Mouse (Mus musculus) layer of hippocampus, adult 9-11 months (tissue): ENCODE data around the gene Catsper3.

Experiments
- DNase-seq: peaks from one replicate; pipeline ENCODE4 v3.0.0; 2022

The Catsper3 gene

DNA sequence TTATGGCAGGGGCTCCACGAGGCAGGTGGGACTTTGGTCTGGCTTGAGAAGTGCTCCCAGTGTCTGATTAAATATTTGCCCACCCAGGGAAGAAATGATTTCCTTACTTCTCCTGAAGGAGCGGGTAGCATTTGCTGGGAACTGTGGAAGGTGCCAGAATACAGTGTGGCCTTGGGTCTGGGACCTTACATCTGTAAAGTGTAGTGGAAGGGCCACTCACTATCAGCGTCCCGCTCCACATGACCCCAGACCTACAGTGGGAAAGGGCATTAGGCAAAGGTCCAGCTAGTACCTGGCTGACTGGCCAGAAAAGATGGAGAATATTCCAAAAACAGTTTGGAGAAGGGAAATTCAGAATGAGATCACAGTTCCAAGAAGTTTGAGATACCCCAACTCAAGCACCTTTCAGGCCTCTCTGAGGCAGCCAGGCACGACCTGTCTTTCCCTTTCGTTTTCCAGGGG is 43.3 kb downstream of the Catsper3 start:
- DNase-seq: no peak

DNA sequence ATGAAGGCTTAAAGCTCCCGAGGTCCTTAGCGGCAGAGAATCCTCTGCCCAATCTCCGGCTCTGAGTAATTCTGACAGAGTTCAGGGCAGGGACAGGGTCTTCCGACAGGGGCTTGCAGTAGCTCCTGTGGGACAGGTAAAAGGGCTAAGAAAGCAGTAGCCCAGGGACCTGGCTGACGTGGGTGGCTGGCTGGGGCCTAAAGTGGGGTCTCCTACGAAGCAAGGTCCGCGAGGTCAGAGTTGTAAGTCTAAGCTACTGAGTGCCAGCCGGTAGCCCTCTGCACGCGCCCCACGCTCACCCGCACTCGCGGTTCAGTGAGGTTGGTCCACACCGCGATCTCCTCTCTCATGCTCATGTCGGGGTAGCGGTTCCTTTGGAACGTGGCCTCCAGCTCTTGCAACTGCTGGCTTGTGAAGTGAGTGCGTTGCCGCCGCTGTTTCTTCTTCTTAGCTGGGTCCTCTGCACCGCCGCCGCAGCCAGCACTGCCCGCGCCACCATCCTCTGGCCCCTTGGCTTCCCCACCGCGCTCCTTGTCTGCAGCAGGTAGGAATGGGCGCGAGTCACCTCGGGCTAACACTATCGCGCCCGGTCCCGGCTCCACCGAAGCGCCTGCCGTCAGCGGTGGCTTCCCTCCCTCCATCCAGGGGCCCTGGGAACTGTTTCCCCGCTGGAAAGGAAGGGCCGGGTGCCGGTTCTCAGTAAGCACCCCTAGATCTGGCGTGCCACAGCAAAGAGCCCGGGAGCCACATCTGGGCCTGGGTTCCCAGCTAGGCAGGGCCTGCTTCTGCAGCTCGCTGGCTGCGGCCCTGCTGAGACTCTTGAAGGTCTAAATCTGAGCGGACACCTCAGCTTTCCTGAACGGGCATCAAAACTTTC is 44.0 kb downstream of the Catsper3 start:
- DNase-seq: no peak

DNA sequence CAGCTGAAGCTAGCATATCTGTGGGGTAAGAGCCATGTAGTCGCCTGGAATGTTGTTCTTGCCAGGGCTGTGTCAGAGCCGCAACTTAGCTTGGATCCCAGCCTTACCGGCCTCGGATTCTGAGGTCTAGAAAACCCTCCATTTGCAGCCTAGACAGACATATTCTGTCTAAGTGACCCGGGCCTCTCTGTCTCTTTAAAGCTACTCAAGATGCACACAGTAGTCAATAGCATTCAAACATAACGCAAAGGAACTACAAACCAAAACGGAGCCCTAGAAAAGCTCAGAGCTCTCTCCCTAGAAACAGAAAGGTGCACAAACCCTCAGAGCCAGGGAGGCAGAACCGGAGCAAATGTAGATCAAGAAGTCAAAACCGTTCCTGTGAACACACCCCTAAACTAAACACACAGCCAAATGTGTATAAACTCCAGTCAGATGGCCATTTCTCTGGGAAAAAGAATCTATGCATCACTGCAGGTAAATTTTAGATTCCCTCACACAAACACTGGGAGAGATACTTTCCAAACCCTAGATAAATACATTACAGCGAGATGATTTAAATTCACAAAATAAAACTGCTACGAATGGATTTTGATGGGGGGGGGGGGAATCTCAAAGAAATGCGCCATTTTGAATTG is 44.8 kb downstream of the Catsper3 start:
- no peak for DNase-seq

DNA sequence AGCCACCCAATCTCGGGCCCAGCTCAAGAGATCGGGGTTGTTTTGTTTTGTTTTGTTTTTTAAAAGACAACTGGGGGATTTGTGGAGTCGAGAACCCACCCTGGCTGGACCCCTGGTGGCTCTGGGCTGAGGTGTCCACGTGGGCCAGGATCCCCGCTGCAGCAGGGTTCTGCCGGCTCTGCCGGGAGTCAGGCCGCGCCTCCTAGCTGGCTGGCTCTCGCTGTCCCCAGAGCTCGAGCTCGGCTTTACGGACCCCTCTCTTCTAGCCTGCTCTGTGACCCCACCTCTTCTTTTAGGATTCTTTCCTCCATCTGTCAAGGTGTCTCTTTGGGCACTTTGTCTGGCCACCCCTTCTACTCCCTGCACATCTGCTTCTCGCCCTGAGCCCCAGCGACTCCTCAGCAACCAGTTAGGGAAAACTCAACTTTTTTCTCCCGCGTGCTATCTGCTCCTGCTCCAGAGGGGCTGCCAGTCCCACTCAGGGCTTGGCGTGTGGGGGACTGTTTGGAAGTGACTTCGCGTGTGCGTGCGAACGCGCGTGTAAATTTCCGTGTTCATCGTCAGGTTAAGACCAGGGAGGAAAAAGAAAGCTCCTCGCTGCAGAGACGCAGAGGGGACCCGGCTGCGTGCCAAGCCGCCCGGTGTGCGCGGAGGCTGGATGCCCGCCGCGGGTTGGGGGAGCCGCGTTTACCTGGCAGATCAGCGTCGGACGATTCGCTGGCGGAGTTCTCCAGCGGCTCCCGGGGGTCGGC is 45.9 kb downstream of the Catsper3 start:
- DNase-seq: no peak

DNA sequence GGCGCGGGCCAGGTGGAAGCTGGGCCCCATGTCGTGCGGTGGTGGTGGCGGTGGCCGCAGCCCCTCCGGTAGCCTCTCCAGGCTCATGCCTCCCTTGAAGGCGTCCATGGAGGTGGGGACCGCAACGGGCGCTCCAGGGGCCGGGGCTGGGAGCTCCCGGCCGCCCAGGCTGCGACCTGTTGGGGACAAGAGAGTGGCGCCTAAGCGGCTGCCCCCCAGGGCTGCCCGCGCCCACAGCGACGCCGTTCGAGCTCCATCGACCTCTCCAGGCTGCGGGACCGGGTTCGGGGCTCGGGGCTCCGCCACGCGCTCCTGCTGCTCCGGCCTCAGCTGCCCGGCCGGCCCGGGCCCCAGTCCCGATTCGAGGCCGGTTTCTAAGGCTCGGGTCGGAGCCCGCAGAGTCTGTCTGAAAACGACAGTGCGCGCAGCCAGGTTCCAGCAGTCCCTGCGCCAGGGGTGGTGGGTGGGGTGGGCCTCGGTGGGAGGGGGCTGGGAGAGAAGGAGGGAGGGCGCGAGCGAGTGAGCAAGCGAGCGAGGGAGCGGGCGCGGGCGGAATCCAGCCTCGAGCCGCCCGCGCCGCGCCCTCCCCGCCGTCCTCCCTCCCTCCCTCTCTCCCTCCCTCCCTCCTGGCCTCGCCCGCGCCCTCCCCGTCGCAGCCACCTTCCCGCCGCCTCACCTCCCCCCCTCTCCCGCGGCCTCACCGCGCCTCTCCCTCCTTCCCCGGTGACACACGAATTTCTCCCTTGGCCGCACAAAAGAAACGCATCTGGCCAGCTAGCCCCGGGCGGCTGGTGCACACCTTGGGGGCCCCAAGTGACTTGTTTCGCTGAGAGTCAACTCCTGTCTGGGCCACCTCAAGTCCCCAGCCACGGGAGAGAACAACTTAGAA is 46.7 kb downstream of the Catsper3 start:
- DNase-seq: no peak

DNA sequence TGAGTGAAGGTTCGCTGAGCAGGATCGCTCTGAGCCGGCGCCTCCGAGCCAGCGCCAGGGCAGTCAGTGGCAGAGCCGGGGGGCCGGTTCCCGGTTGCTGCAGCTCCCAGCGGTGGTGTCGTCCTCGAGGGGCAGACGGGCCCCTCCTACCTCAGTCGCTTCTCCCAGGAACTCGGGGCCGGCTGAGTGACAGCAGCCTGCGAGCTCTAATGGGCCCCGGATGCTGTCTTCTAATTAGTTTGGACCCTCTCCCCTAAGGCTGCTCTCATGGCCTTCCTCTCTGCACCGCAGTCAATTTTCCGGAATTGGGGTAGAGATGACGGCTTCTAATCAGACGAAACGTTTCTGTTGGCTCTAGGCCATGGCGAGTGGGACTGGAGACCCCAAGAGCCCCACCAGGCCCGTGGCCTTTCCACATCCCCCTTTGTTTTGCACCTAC is 47.4 kb downstream of the Catsper3 start:
- DNase-seq: no peak

DNA sequence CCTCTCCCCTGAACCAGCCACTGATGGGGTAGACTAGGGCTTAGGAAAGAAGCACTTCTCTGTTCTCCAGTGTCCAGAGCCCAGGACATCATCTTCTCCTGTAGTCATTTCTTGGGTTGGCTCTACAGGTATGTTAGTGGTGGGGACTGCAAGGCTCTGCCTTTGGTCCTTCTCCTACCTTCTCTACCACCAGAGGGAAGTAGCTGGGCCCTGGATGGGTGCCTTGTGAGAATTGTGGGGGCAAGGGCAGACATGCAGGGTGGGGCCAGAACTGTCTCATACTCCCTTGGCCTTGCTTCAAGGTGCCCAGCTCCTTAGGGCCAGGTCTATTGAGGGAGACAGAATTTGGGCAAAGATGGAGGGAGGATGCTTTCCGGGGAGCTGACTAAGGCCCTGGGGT is 48.2 kb downstream of the Catsper3 start:
- DNase-seq: no peak

DNA sequence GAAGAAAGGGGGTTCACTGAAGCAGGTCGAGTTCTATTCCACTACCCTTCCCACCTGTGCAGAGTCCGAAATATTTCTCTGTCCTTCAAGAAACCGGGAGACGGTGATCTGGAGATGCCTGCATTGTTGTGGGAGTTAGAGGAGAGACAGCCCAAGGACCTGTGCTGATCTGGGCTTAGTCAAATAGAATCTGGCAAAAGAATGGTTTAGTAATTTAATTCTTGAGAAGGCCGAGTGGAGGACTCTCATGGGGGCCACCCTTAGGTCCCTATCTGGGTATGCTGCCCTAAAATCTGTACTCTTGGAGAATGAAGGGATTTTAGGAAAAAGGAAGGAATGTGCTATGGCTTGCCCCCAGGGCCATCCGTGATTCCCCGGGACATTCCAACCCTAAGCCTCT is 49.6 kb downstream of the Catsper3 start:
- no peak for DNase-seq

DNA sequence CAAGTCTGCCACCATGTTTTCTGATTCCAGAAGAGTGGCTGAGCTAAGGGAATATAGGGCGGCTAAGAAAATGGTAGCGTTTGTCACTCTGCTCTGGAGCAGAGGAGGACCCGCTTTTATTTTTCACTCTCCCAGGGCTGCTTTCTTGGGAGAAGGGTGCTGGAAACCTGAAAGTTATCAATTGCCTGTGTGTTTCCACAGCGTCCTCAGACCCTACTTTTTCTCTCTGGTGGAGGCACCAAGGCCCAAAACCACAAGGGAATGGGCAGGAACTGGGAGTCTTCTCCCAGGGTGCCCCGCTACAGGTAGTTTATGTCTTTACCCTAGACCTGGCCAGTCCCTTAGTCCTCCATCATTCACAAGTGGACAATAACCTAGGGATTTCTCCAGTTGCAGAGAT is 50.3 kb downstream of the Catsper3 start:
- no peak for DNase-seq

DNA sequence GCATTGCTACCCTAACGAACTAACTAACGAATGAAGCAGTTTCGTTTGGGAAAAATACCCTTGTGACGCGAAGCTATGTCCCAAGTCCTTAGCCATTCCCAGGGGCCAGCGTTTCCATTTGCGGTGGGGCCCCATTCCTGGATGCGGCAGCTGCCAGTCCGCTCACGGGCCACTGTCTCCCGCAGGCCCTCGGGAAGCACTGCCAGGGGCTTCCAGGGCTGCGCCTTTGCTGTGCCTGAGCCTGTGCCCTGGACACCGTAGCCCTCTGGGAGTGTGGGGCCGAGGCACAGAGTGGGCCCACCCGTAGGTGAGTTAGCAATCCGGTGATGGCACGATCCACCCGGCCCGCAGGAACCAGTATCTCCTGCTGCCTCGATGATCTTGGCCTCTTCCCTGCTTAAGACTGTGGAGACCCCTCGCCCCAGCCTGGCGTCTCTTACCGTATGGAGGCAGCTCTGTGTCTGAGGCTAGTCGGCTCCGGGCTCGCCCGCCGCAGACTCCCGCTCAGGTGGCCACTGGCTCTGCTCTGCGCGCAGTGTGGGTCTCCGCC is 51.3 kb downstream of the Catsper3 start:
- no peak for DNase-seq

DNA sequence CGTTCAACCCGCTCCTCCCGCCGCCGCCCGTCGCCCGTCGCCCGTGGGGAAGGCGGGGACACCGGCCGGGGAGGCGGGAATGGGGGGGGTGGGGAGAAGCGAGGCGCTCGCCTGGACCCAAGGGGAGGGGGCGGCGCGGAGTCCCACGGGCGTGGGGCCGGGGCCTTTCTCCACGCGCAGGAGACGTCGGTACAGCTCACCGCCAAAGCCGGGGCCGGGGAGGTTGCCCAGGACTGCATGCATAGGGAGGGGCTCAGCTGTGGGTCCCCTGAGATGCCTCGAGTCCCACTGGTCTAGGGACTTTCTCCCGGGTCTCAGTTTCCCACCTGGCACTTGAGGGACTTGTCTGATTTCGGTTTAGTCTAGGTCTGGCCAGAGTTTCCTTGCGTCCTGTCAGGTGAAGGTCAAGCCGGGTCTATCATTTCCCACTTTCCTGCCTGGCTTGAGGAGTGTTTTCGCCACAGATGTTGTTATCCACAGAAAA is 51.8 kb downstream of the Catsper3 start, which contains the start of gene Pitx1:
Gene Pitx1, minus strand, starts transcription at position 51 of the 484 bp plus-strand sequence.
- no peak for DNase-seq

DNA sequence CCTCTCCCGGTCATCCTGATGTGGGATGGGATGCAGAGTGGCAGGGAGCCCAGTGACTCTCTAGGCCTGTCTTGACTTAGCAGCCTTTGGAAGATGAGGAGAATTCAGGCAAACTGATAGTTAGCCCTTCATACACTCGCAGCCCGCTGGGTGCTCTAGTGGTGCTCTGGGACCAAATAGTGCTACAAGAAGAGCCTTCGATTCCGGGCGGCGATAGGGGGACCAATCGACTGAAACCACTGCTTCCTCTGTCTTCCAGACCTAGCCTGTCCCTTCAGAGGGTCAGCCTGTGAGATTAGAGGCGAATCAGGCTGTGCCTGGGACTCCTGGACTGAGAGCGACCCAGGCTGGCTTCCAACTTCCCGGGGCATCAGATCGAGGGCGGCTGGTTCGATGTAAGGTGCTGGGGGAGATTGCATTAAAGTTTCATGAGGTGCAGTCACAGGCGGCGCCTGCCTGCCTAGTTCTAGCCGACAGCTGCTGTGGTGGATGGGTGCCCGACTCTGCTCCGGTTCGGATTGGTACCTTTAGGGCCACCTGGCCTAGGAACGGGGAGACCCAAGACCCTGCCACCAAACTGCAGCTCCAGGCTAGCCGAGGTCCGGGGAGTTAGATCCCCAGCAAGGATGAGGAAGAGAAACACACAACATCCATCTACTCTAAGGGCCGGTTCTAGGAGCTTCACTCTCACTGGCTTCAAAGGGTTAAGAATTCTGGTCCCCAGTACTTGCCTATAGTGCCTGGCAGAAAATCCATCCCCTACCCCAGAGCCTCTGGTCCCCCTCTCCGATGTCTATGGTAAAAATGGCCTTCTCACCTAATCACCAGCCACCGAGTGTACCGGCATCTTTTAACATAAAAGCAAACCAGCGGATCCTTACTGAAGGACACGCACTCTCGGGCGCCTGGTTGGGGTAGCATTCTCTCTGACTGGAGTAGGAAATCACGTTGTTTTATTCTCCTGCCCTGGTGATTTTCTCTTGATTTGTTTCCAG is 52.7 kb downstream of the Catsper3 start:
- DNase-seq: no peak

DNA sequence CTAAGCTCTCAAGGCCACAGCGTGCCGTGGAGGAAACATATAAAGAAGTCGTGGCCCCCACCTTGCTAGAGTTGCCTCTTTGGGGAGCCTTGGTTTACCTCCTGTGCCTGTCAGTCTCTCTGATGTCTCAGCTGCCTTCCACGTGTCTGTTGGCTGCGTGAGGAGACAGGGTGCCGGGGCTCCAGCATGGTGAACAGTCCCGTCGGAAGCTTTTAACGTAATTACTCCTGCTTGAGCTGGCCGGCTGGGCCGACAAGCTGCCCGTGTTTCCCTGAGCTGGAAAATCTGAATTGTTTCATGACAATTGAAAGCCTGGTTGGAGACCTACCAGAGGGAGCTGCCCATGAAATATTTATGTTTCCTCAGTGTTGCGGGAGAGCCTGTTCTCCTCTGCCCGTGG is 55.9 kb downstream of the Catsper3 start:
- no peak for DNase-seq

DNA sequence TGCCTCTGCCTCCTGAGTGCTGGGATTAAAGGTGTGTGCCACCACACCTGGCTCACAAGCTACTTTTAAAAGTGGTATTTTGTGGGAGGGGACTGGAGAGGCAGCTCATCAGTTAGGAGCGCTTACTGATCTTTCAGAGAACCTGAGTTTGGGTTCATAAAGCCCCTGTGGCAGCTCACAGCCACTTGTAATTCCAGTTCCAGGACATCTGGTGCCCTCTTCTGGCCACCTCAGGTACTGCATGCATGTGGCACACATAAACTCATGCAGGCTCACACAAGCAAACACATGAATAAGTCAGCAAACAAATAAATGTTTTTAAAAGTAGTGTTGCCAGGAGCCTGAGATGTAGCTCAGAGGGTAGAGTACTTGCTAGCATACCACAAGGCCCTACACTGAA is 59.3 kb downstream of the Catsper3 start:
- no peak for DNase-seq

DNA sequence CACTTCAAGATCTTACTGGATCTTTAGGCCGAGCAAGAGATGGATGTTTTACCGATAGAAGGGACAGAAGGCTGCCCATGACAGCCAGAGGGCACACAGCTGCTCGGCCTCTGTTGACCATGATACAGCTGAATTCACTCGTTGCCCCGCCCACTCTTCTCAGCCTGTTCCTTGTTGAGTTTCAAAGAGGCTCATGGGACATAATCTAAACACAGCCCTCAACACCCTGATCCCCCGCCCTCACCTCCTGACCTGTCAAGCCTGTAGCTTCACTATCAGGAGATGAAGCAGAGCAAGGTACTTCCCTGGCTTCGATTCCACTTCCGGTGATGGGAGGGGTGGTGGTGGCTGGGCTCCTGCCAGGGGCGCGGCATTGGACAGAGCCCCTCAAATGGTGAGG is 63.4 kb downstream of the Catsper3 start:
- DNase-seq: no peak

DNA sequence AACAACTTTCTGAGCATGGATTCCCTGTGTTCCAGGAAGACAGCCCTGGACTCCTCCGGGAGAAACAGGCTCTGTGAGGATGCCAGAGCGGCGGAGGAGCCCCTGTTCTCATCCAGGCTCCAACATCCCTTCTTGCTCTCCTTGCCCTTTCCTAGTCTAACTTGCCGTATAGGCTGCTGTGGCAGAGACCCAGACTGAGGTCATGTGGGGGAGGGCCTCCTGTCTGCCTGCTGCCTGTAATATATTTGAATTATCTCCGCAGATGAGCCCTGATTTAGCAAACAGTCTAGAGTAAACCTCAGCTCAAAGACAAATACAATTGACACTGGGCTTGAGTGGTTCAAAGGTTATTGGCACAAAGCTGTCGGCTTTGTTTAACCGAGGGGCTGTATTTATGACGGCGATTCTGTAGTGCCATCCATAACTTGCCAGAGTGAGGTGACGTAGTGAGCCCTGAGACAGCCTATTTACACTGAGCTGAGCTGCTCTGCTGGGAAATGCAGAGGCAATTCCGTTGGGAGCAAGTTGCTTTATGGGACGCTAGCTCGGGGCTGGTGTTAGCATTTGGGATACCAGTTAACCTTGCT is 64.3 kb downstream of the Catsper3 start:
- no peak for DNase-seq

DNA sequence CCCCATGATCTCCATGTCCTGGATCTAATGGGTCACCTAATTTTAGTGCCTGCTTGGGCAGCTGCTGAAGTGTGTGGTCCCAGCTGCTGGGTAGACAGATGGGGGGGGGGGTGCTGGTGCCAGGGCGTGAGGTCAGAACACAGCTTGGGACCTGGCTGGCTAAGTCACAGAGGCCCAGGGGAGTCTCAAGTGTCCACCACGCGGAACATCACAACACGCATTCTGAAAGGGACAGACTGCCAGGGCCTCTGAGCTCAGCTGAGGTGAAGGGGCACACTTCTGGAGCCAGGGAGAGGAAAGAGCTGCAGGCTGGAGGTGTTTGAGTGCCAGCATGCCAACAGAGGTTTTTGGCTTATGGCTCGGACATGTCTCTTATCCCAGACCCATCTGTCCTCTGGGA is 66.4 kb downstream of the Catsper3 start:
- DNase-seq: no peak

DNA sequence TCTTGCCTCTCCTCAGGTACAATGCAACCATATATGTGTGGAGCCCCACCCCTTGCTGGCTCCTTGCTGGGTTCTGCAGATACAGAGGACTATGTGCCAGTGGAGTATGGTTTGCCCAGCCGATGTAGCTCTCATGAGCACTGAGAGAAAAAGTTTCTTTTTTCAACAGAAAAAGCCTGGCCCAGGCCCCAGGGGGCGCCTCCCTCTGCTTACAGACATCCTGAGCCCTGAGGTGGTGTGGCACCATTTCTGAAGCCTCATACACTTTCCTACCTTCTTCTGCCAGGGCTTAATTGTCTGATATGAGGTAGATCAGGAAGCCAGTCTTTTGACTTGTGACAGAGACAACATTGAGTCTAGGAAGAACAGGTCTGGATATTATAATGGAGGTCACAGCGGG is 67.8 kb downstream of the Catsper3 start:
- no peak for DNase-seq

DNA sequence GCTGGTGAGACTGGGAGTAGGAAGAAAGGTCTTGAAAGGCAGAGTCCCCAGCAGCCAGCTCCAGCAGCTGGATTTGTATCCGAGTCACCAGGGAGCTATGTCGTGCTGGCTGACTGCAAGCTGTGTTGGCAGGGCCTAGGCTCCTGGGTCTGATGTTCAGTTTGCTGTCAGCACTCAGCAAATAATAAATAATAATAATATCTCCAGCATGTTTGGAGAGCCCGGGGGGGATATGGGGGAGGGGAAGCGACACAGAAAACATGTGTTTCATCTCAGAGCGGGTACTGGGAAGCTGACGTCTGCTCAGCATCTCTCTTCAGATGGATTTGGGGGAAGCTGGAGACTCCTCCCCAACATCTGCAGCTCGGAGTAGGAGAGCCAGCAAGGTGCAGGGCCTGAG is 71.4 kb downstream of the Catsper3 start:
- DNase-seq: no peak

DNA sequence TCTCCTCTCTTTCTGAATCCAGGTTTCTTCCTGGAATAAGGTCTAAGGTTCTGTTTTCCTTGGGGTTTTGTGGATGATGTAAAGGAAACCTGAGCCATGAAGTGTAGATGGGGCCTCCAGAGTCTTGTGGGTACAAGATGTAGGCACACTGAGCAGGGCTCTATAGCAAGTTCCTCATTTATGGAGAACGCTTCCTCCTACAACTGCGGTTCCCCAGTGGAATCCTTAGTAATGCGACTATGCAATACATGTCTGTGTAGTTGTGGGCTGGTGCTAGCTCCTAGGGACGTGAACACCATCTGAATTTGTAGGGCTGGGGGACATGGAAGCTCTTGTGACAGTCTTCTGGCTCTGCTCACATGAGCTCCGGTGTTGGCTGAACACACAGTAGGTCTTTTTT is 74.1 kb downstream of the Catsper3 start:
- DNase-seq: no peak
